Mouse (Mus musculus) MEL (cell line): ENCODE results near the gene Nucks1.
A peak's percentile ranks its signal among the peaks of the same experiment; 100 is the strongest.

Source experiments
- CTCF ChIP-seq, 3 experiments: IDR thresholded peaks in 2 of 3; conservative IDR thresholded peaks in 1 of 3; 2 replicates each; pipeline ENCODE4 v1.5.1; 2011 to 2012; ENCODE audit warnings: low read length in 3 of 3, low read depth in 2 of 3, mild to moderate bottlenecking in 2 of 3, improper control_type of control experiment in 1 of 3, inconsistent platforms in 1 of 3, mixed read lengths in 1 of 3, moderate library complexity in 1 of 3; ENCODE audit not compliant: control insufficient read depth in 1 of 3, insufficient read depth in 1 of 3, poor library complexity in 1 of 3, severe bottlenecking in 1 of 3
- EP300 ChIP-seq, 2 experiments: IDR thresholded peaks; 2 replicates each; pipeline ENCODE4 v1.6.1; 2011; ENCODE audit warnings: improper control_type of control experiment in 2 of 2, low read length in 2 of 2, low read depth in 1 of 2, mild to moderate bottlenecking in 1 of 2
- HCFC1 ChIP-seq: IDR thresholded peaks from 2 replicates; pipeline ENCODE4 v1.6.1; 2012; ENCODE audit warnings: low read depth, mild to moderate bottlenecking, inconsistent platforms, low read length, improper control_type of control experiment, moderate library complexity
- JUND ChIP-seq: IDR thresholded peaks from 2 replicates; pipeline ENCODE4 v1.6.1; 2011; ENCODE audit warnings: low read depth, mild to moderate bottlenecking, improper control_type of control experiment, low read length
- KAT2A ChIP-seq: conservative IDR thresholded peaks from 2 replicates; pipeline ENCODE4 v1.6.1; 2012; ENCODE audit warnings: low read depth, low read length, improper control_type of control experiment, inconsistent platforms
- MAZ ChIP-seq: IDR thresholded peaks from 2 replicates; pipeline ENCODE4 v1.6.1; 2012; ENCODE audit warnings: low read depth, mild to moderate bottlenecking, inconsistent platforms, low read length, improper control_type of control experiment
- MYC ChIP-seq: IDR thresholded peaks from 2 replicates; pipeline ENCODE4 v1.6.1; 2011; ENCODE audit warnings: low read depth, mild to moderate bottlenecking, low read length, improper control_type of control experiment, moderate library complexity
- POLR2A ChIP-seq, 2 experiments: IDR thresholded peaks; 2 replicates each; pipeline ENCODE4 v1.6.1; 2011 to 2012; ENCODE audit warnings: low read length in 2 of 2, mild to moderate bottlenecking in 2 of 2, control low read depth in 1 of 2, improper control_type of control experiment in 1 of 2, low read depth in 1 of 2, moderate library complexity in 1 of 2; ENCODE audit not compliant: control insufficient read depth in 1 of 2, insufficient read depth in 1 of 2, poor library complexity in 1 of 2
- POLR2AphosphoS2 ChIP-seq: IDR thresholded peaks from 2 replicates; pipeline ENCODE4 v1.6.1; 2011; ENCODE audit warnings: low read length, improper control_type of control experiment
- RCOR1 ChIP-seq: IDR thresholded peaks from 2 replicates; pipeline ENCODE4 v1.6.1; 2012; ENCODE audit warnings: low read depth, mild to moderate bottlenecking, inconsistent platforms, low read length, improper control_type of control experiment
- SIN3A ChIP-seq: IDR thresholded peaks from 2 replicates; pipeline ENCODE4 v1.6.1; 2012; ENCODE audit warnings: low read length, improper control_type of control experiment, inconsistent platforms
- TCF12 ChIP-seq: IDR thresholded peaks from 2 replicates; pipeline ENCODE4 v1.6.1; 2014; ENCODE audit warnings: low read depth, mild to moderate bottlenecking, inconsistent platforms, low read length, improper control_type of control experiment, moderate library complexity
- USF1 ChIP-seq: IDR thresholded peaks from 2 replicates; pipeline ENCODE4 v1.6.1; 2014; ENCODE audit warnings: low read depth, mild to moderate bottlenecking, inconsistent platforms, low read length, improper control_type of control experiment, moderate library complexity

- no peak for TF ChIP-seq HCFC1
- TF ChIP-seq SIN3A, result no peak
- TF ChIP-seq POLR2A (IDR thresholded peaks at IDR 0.05; ENCODE audit: control insufficient read depth in 1 of 2, insufficient read depth in 1 of 2, low read depth in 1 of 2, low read length in 2 of 2, poor library complexity in 1 of 2), result no peak
- TF ChIP-seq CTCF (IDR thresholded peaks at IDR 0.05 in 2 of 3, conservative IDR thresholded peaks at IDR 0.05 in 1 of 3; ENCODE audit: control insufficient read depth in 1 of 3, insufficient read depth in 1 of 3, low read depth in 2 of 3, low read length in 3 of 3, poor library complexity in 1 of 3, severe bottlenecking in 1 of 3), result peak; percentile 52 to 91 (median 84)
- no peak for TF ChIP-seq TCF12
- no peak for TF ChIP-seq JUND
- TF ChIP-seq MYC, result no peak
- TF ChIP-seq POLR2AphosphoS2, result no peak
- no peak for TF ChIP-seq EP300 (IDR thresholded peaks at IDR 0.05; ENCODE audit: low read depth in 1 of 2, low read length in 2 of 2)
- TF ChIP-seq MAZ, result no peak
- no peak for TF ChIP-seq RCOR1
- TF ChIP-seq KAT2A, result no peak
- no peak for TF ChIP-seq USF1
Measured at GRCm38 (mm10) chr1:131882787-131883186, 27.5 kb upstream of the Nucks1 start.
